Mouse (Mus musculus) left cerebral cortex, adult 2 months (tissue): ENCODE data around the gene Ebf4. TPM values are rescaled to one million over a fixed set of nuclear protein-coding genes. Genes with fewer than 3 reads are reported as not detected.

Source experiments
- DNase-seq, 2 experiments: peaks; one replicate each; pipeline ENCODE4 v3.0.0; 2021 to 2022; ENCODE audit warnings: low spot score in 2 of 2, mixed read lengths in 1 of 2; ENCODE audit errors: extremely low spot score in 1 of 2
- H3K27ac ChIP-seq: fragments of 200-600 bp; 2 replicates; pipeline ENCODE4 v1.8.1; 2022
- H3K4me3 ChIP-seq: fragments of 200-600 bp; 2 replicates; pipeline ENCODE4 v1.8.1; 2022
- CTCF ChIP-seq: fragments of 200-600 bp; IDR thresholded peaks from 2 replicates; pipeline ENCODE4 v1.8.1; 2022; ENCODE audit warnings: antibody characterized with exemption, mild to moderate bottlenecking, moderate library complexity
- intact Hi-C: fragments of 180-260 bp; cut with DNase I; formaldehyde crosslinking; loops from one replicate; pipeline ENCODE4 v1.15.1; 2025
- total RNA-seq, 2 experiments: library from RNA; stranded (reverse); gene quantifications; 2 replicates each; pipeline ENCODE4 v1.2.3; 2021

Gene Ebf4
- total RNA-seq, 2 experiments from 2014 or later: 9.7 to 9.8 TPM

DNA sequence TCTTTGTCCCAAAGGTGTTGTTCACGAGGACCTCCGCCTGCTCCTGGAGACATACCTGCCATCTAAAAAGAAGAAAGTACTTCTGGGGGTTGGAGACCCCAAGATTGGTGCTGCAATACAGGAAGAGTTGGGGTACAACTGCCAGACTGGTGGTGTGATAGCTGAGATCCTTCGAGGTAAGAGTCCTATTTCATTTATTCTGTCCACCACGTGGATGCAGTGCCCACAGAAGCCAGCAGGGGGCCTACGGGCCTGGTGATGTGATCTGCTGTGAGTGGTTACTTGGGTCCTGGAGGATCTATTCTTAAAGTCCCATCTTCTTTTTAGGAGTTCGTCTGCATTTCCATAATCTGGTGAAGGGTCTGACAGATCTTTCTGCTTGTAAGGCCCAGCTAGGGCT is 19.3 kb upstream of the Ebf4 start:
- intact Hi-C loops: no loop called here
- Histone ChIP-seq H3K4me3 (peak overlapping the region; percentile 98), H3K27ac (no peak overlapping the region)
- peak in 1 of 2 experiments; percentile 55 for DNase-seq
- TF ChIP-seq CTCF: peak; percentile 58

DNA sequence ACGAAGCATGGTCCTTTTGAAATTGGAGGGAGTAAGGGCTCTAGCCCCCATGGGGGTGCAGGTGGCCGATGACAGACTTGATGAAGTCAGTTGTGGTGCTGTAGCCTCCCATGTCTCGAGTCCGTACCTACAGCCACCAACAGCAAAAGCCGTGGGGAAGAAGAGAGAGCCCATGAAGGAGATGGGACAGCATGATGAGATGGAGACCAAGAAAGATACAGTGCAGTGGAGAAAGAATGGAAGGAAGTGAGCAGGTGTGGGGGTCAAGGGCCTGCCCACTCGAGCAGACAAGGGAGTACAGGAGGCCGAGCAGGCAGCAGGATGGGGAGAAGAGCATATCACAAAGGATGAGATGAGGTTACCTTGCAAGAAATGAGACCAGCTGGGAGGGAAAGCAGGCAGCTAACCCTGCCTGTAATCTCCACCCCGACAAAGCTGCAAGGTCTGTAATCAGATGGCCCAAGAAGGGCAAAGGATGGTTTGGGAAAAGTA is 15.3 kb upstream of the Ebf4 start:
- DNase-seq: no peak
- intact Hi-C loops: no loop called here
- no peak overlapping the region for H3K4me3 ChIP-seq
- TF ChIP-seq CTCF: no peak
- H3K27ac ChIP-seq: no peak overlapping the region

DNA sequence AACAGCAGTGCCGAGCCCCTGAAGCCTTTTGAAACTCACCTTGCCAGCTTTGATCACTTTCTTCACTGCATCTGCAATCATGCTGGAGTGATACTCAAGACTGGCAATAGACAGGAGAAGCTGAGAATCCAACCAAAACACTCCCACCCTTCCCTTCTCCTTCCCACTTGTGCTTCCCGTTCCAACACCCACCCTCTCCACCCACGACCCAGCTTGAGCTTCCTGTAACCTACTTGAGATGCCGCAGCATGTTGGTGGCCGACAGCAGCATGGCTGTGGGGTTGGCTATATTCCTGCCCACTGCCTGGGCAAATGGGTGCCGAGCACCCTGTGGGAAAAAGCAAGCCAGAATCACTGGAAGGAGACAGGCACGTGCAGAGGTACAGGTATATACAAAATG is 14.7 kb upstream of the Ebf4 start:
- DNase-seq: no peak
- intact Hi-C loops: no loop called here

DNA sequence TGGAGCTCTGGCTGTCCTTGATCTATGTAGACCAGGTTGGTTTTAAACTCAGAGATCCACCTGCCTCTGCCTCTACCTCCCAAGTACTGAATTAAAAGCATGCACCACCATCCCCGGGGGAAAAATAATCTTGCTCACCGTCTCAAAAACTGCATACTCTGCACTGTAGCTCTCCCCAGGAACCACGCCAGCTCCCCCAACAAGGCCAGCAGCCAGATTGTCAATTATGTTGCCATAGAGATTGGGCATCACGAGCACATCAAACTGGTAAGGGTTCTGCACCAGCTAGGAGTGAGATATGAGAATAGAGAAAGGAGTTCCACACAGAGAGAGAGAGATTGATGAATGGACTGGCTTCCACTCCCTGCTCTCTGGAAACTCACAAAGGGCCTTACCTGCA is 14.2 kb upstream of the Ebf4 start:
- H3K27ac ChIP-seq: no peak overlapping the region
- no peak for DNase-seq
- H3K4me3 ChIP-seq: no peak overlapping the region
- no peak for TF ChIP-seq CTCF
- intact Hi-C loops: no loop called here

More for the DNA sequence above, 14.7 kb upstream of the Ebf4 start:
- TF ChIP-seq CTCF: no peak
- Histone ChIP-seq H3K27ac (no peak overlapping the region), H3K4me3 (no peak overlapping the region)

DNA sequence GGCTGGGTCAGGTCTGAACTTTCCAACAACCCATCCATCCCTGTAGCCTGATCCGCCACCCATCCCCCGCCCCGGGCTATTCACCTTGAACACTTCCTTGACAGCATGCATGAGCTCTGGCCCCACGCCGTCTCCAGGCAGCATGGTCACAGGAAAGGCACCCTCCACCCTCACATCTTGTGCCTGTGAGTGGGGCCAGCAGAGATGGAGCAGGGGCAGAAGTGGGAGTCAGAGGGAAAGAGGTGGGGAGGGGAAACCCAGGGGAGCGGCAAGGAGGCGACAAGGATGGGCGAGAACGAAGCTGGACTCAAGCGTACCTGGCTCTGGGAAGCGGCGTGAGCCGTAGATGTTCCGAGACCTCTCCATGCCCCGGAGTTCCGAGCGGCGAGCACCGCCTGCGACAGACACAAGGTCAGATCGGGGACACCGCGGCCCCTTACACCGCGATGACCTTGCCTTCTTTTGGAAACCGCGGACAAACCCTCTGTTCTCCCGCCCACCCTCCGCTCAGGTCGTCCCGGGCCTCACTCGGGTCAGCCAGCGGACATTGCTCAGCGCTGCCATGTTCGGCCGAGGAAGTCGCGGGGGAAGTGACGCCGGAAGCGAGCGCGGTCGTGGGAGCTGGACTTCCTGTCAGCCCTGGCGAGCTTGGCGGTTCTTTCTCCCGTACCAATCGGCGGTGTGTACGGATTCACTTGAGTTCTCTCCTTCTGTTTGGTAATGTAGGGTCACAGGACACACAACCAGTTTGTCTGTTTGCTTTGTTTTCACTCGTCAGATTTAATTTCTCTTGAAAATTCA is 10.9 kb upstream of the Ebf4 start, which contains the start of gene Idh3b:
TSS of gene Idh3b (minus strand) at position 694 of the 801 bp plus-strand sequence.
- DNase-seq: peak; percentile 90 to 93
- Histone ChIP-seq H3K27ac (peak within 1 kb of the TSS; percentile 95), H3K4me3 (peak within 1 kb of the TSS; percentile 73)
- intact Hi-C loops: no loop called here
- no peak for TF ChIP-seq CTCF

DNA sequence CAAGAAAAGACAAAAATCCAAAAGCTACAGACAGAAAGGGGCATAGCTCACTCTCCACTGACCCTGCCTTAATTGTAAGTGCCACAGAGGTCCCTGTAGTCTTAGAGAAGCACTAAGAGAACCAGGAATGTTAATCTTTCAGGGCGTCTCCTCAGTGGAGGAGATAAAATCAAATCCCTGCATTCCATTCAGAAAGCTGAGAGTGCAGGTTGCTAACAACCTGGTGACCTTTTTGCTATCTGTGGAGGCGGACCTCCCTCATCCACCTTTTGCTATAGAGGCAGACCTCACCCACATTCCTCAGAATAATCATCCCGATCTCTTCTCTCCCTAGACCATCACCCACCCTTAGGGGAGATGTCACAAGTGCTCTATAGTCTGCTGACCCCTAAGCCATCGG is 5.9 kb upstream of the Ebf4 start:
- intact Hi-C loops: no loop called here
- Histone ChIP-seq H3K27ac (no peak overlapping the region), H3K4me3 (no peak overlapping the region)
- DNase-seq: no peak
- no peak for TF ChIP-seq CTCF

DNA sequence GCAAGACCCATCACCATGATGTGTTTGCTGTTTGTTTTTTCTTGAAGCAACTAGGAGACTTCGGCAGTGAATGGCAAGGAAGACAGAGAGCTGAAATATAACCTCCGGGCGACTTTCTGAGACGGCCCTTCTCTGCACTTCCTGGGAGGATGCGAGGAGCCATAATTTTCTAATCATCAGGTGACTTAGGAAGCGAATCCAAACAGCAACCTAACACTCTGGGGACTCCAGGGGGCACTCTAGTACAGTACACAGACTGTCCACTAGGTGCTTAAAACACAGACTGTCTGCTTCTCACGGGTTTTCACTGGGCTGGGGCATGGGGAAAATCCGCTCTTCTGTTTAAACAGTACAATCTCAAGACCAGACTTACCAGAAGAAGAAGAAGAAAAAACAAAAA is 3.5 kb upstream of the Ebf4 start:
- H3K27ac ChIP-seq: no peak overlapping the region
- intact Hi-C loops: loop anchor here (1.0 to 2.0 kb wide), 2 partner anchors 71 to 121 kb away; no protein-coding TSS in a partner anchor
- DNase-seq: peak; percentile 70 to 75
- peak; percentile 99 for TF ChIP-seq CTCF
- H3K4me3 ChIP-seq: no peak overlapping the region

DNA sequence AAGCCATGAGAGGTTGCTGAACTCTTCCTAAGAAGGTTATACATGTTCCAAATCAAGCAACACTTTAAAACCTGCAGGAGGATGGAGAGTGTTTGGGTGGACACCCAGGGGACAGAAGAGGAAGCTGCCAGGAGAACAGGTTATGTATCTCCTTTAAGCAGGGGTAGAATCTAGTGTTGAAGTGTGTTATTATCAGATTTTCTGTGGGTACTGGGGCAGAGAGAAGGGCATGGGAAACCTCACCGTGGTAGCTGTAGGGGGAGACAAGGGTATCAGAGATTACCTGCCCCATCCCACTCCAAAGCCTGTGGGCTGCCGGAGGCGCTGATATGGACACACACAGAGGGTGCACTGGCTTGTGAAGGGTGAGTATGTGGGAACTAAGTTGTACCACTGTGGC is 2.0 kb upstream of the Ebf4 start:
- DNase-seq: no peak
- TF ChIP-seq CTCF: no peak
- no peak overlapping the region for H3K4me3 ChIP-seq
- intact Hi-C loops: no loop called here
- H3K27ac ChIP-seq: no peak overlapping the region

DNA sequence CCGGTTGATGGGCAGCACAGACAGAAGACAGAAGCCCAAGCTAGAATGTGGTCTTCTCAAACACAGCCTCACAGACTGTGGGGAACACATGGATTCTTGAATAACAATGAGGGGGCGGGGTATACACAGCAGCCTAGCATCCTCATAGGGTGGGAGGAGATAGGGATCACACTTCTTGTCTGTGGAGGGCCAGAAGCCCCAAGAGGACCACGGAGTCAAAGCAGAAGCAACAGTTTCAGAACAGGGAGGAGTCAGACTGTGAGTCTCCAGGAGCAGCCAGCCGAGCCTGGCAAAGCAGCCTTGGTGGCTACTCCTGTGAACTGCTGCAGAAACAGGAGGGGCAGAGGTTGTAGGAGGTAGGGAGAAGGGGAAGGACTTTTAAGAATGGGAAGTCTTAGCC is 1.5 kb upstream of the Ebf4 start:
- no peak overlapping the region for H3K4me3 ChIP-seq
- no peak overlapping the region for H3K27ac ChIP-seq
- intact Hi-C loops: no loop called here
- TF ChIP-seq CTCF: no peak
- no peak for DNase-seq

DNA sequence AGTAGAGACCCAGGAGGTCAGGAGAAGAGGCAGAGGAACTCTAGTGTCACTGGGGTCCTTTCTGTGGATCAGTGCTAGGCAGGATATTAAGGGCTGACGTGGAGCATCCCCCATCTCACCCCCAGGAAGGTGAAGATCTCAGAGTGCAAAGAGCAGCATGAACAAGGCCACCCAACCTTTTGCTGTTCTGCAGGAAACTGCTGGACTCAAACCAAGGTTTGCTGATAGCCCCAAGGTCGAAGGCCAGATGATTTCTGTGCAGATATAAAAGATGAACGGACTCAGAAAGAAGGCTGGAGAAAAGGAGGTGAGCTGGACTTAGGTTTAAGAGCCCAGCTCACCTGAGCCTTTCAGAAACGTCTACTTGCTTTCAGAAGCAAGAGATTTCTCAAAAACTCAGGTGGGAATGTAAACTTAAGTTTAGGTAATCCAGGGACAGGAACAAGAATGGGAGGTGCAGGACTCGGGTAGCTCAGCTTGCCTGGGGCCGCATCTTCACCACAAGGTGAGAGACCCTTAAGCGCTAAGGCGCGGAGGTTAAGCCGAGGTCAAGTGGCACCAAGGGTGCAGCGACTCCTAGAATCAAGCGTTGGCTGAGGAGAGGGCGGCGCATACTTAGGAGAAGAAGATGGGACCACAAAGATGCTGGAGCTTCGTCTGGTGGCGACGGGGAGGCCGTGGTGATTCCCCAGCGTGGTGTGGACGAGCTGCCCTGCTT is 592 bp upstream of the Ebf4 start:
- intact Hi-C loops: no loop called here
- H3K27ac ChIP-seq: peak overlapping the region; percentile 54; the same call in 1 of the 2 replicates
- no peak for DNase-seq

DNA sequence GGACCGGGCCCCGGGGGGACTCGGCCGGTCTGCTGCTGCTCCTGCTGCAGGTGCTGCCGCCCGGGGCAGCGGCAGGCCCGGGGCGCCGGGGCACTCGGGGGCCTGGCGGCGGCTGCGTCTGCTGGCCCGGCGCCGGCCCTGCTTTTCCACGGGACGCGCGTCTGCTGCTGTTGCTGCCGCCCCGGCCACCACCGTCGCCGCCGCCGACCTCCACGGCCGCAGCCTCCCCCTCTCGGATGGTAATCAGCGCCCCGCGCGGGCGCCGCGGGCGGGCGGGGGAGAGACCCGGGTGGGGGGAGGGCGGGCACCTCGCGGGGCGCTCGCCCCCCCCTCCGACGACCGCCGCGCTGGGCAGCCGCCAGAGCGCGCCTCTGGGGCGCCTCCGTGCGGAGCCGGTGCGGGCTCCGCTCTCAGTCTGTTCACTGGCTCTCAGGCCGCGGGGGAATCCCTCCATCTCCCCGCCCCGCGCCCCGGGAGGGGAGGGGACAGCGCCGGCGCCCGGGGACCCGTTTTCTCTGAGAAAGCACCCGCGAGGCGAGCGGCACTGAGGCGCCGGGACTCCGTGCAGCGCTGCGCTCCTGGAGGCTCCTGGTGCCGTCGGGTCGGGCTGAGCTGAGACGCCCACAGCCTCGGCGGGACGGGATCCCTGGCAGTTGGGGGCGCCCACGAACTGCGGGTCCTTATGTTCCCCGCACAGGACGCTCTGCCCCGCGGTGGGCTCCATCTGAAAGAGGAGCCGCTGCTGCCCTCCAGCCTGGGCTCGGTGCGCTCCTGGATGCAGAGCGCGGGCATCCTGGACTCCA is 563 bp downstream of the Ebf4 start:
- peak; percentile 47 to 53 for DNase-seq
- H3K27ac ChIP-seq: no peak overlapping the region
- TF ChIP-seq CTCF: peak; percentile 14
- intact Hi-C loops: no loop called here
- peak overlapping the region; percentile 61 for H3K4me3 ChIP-seq

More for the DNA sequence above, 592 bp upstream of the Ebf4 start:
- no peak for TF ChIP-seq CTCF
- H3K4me3 ChIP-seq: peak overlapping the region; percentile 61
